In the genomic region with DNA sequence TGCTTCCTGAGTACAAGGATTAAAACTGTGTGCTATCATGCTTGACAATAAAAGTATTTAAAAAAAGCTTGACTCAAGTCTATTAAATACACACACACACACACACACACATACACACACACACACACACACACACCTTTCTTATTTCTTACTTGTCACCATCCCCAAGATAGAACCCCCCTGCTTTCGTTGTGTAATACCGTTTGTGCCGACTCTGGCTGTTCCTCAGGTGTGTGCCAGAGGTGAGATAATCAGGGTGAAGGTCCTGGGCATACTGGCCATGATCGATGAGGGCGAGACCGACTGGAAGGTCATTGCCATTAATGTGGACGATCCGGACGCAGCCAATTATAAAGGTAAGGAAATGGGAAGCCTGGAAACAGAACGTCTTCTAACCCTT, we compare ENCODE assay signal across 1 mouse cellular context.
TF ChIP-seq lines count a peak whose summit lies in the region.

No protein-coding gene starts in this region.

TF ChIP-seq in MEL, 35 proteins besides CTCF, POLR2A, EP300 and RAD21:
- TF ChIP-seq E2F4 (IDR thresholded peaks at IDR 0.05; ENCODE audit: borderline replicate concordance, low read depth, low read length), result no peak
- no peak for TF ChIP-seq ETS1 (IDR thresholded peaks at IDR 0.05; ENCODE audit: low read depth, low read length)
- TF ChIP-seq RCOR1 (IDR thresholded peaks at IDR 0.05; ENCODE audit: low read depth, low read length), result no peak
- no peak for TF ChIP-seq NRF1 (IDR thresholded peaks at IDR 0.05; ENCODE audit: insufficient read depth, low read depth, low read length, poor library complexity, severe bottlenecking)
- TF ChIP-seq UBTF (IDR thresholded peaks at IDR 0.05; ENCODE audit: borderline replicate concordance, insufficient read depth, low read depth, low read length), result no peak
- TF ChIP-seq MAX (IDR thresholded peaks at IDR 0.05; ENCODE audit: low read length), result no peak
- no peak for TF ChIP-seq USF2 (IDR thresholded peaks at IDR 0.05; ENCODE audit: borderline replicate concordance in 1 of 2, insufficient read depth in 1 of 2, low read depth in 1 of 2, low read length in 2 of 2)
- no peak for TF ChIP-seq MAFK (IDR thresholded peaks at IDR 0.05; ENCODE audit: borderline replicate concordance, low read depth, low read length)
